Mouse (Mus musculus) c-Kit-positive CD71-negative TER-119-negative erythroid progenitor cells, embryonic 14.5 days (primary cell): ENCODE data around the gene Ccdc28a.

ENCODE experiments used
- DNase-seq: peaks from one replicate; pipeline ENCODE4 v3.0.0-alpha.2; 2013; ENCODE audit warnings: low read depth

The Ccdc28a gene

GRCm38 (mm10) chr10:18194156-18194555 lies 40.6 kb downstream of the Ccdc28a start:
- DNase-seq, result no peak

- no peak for DNase-seq
Observed at GRCm38 (mm10) chr10:18193221-18193620, 41.6 kb downstream of the Ccdc28a start.

GRCm38 (mm10) chr10:18191706-18192105 lies 43.1 kb downstream of the Ccdc28a start:
- DNase-seq, result no peak

- DNase-seq, result no peak
Observed at GRCm38 (mm10) chr10:18189498-18189897, 45.3 kb downstream of the Ccdc28a start.

- DNase-seq, result no peak
Observed at GRCm38 (mm10) chr10:18188564-18188963, 46.2 kb downstream of the Ccdc28a start.

- DNase-seq, result no peak
Observed at GRCm38 (mm10) chr10:18182246-18182645, 52.6 kb downstream of the Ccdc28a start.

- DNase-seq, result no peak
Observed at GRCm38 (mm10) chr10:18177304-18177703, 57.5 kb downstream of the Ccdc28a start.

- DNase-seq, result no peak
Observed at GRCm38 (mm10) chr10:18176722-18177121, 58.1 kb downstream of the Ccdc28a start.

GRCm38 (mm10) chr10:18175087-18175486 lies 59.7 kb downstream of the Ccdc28a start:
- DNase-seq, result no peak
